Mouse (Mus musculus): ENCODE measurements at regions not wholly inside any gene's neighbourhood (a gene's known extent, or its start where the extent isn't known, plus 50 kb on each side); places are given as distances from the start of the nearest gene placed in this dataset.

DNA sequence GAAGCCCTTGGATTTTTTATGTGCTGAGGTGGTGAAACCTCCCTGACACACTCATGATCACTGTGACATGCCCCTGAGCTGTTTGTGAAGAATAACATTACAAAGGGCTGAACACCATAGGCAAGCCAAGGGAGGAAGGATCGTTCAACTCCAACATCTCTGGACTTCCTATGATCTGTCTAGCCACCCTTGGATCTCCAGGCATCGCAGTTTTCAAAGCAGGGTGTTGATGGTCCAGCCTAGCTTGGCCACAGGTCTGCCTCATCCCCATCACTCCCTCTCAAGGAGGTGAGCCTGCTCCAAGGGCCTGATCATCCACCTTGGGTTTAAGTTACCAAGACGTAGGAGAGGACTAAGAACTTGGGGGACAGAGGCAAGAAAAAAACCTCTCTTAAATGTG, 268.5 kb downstream of the Cxcl12 start:
- no peaks in the 10 kb centered on the region for H3K36me3 ChIP-seq (ENCODE audit: control insufficient read depth, insufficient read depth)
- no peak overlapping the region for H3K4me3 ChIP-seq (ENCODE audit: low read depth, low read length)
- TF ChIP-seq CTCF (IDR thresholded peaks at IDR 0.05; ENCODE audit: low read depth): no peak
- no peaks in the 10 kb centered on the region for H3K27me3 ChIP-seq (replicated peaks; ENCODE audit: control insufficient read depth, insufficient read depth, low read length)
- no peak overlapping the region for H3K9ac ChIP-seq (ENCODE audit: low read depth, low read length)
- H3K9me3 ChIP-seq (ENCODE audit: control insufficient read depth): no peaks in the 10 kb centered on the region
- H3K4me2 ChIP-seq (replicated peaks; ENCODE audit: low read depth): no peak overlapping the region
- 86% methylated on average over 3 of the region's 3 CpGs for WGBS
- no peak for ATAC-seq
- no peaks in the 10 kb centered on the region for H3K4me1 ChIP-seq (replicated peaks; ENCODE audit: control insufficient read depth, insufficient read depth, low read length)
- no peak overlapping the region for H3K27ac ChIP-seq (ENCODE audit: low read depth, low read length)

DNA sequence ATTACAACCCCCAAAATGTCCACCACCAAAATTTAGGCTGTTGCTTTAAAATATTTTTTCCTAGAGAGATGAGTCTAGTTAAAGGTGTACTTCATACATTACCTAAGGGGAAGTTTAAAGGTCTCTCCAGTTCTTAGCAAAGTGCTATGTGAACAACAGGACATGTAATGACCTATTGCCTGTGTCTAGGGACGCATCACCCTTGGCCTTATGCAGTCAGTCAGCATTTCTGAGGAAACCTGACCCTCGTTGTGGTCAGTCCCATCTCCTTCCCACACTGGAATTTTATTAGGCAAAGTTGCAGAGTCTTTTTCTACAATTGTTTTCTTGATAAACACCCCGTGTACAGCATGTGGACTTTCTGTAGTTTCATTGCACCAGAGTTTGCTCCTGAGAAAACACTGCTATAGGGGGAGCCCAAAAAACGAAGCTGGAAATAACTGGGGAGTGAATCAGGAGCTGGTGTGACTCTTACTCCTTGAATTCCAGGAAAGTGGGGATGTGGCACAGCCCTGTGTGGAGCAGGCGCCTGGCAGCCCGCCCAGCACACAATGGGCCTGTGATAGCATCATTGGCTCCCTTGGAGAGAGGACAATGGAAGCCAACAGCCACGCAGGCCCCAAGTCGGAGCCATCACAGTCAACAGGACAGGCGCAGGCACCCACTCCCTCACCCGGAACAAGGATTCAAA, 269.2 kb downstream of the Cxcl12 start:
- Histone ChIP-seq H3K4me3 (ENCODE audit: low read depth, low read length) (no peak overlapping the region), H3K36me3 (ENCODE audit: control insufficient read depth, insufficient read depth) (no peaks in the 10 kb centered on the region), H3K9me3 (ENCODE audit: control insufficient read depth) (no peaks in the 10 kb centered on the region), H3K4me1 (replicated peaks; ENCODE audit: control insufficient read depth, insufficient read depth, low read length) (no peaks in the 10 kb centered on the region), H3K27ac (ENCODE audit: low read depth, low read length) (no peak overlapping the region), H3K9ac (ENCODE audit: low read depth, low read length) (no peak overlapping the region), H3K4me2 (replicated peaks; ENCODE audit: low read depth) (no peak overlapping the region), H3K27me3 (replicated peaks; ENCODE audit: control insufficient read depth, insufficient read depth, low read length) (no peaks in the 10 kb centered on the region)
- no peak for TF ChIP-seq CTCF (IDR thresholded peaks at IDR 0.05; ENCODE audit: low read depth)
- WGBS: 70% methylated on average over 10 of the region's 10 CpGs
- no peak for ATAC-seq

- H3K27me3 ChIP-seq (replicated peaks; ENCODE audit: control insufficient read depth, insufficient read depth, low read length): no peaks in the 10 kb centered on the region
- H3K36me3 ChIP-seq (ENCODE audit: control insufficient read depth, insufficient read depth): no peaks in the 10 kb centered on the region
- H3K4me2 ChIP-seq (replicated peaks; ENCODE audit: low read depth): no peak overlapping the region
- H3K4me3 ChIP-seq (ENCODE audit: low read depth, low read length): no peak overlapping the region
- no peak overlapping the region for H3K27ac ChIP-seq (ENCODE audit: low read depth, low read length)
- 73% methylated on average over 3 of the region's 3 CpGs for WGBS
- H3K9me3 ChIP-seq (ENCODE audit: control insufficient read depth): no peaks in the 10 kb centered on the region
- H3K4me1 ChIP-seq (replicated peaks; ENCODE audit: control insufficient read depth, insufficient read depth, low read length): no peaks in the 10 kb centered on the region
- no peak for ATAC-seq
- TF ChIP-seq CTCF (IDR thresholded peaks at IDR 0.05; ENCODE audit: low read depth): no peak
- H3K9ac ChIP-seq (ENCODE audit: low read depth, low read length): no peak overlapping the region
These were observed 280.3 kb downstream of the Cxcl12 start for GRCm38 (mm10) chr6:117448652-117449051.

DNA sequence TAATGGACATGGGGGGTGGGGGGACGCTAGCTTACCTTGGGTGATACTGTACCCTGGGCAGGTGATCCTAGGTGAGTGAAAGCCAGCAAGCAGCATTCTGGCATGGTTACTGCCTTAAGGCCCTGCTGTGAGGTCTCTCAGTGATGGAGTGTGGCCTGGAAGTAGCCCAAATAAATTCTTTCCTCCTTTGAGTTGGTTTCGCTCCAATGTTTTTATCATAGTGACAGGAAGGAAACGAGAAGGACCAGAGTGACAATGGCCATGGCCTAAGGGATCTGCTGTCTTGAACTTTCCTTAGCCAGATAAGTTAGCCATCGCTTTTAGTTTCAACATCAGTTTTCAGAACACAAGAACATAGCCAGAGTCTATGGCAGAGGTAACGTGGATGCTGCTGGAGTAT, 282.7 kb downstream of the Cxcl12 start:
- no peak overlapping the region for H3K9ac ChIP-seq (ENCODE audit: low read depth, low read length)
- no peak overlapping the region for H3K4me2 ChIP-seq (replicated peaks; ENCODE audit: low read depth)
- no peak for TF ChIP-seq CTCF (IDR thresholded peaks at IDR 0.05; ENCODE audit: low read depth)
- H3K36me3 ChIP-seq (ENCODE audit: control insufficient read depth, insufficient read depth): no peaks in the 10 kb centered on the region
- 75% methylated on average over 5 of the region's 5 CpGs for WGBS
- H3K4me3 ChIP-seq (ENCODE audit: low read depth, low read length): no peak overlapping the region
- no peak overlapping the region for H3K27ac ChIP-seq (ENCODE audit: low read depth, low read length)
- no peak for ATAC-seq
- H3K9me3 ChIP-seq (ENCODE audit: control insufficient read depth): no peaks in the 10 kb centered on the region
- H3K27me3 ChIP-seq (replicated peaks; ENCODE audit: control insufficient read depth, insufficient read depth, low read length): no peaks in the 10 kb centered on the region
- no peaks in the 10 kb centered on the region for H3K4me1 ChIP-seq (replicated peaks; ENCODE audit: control insufficient read depth, insufficient read depth, low read length)

DNA sequence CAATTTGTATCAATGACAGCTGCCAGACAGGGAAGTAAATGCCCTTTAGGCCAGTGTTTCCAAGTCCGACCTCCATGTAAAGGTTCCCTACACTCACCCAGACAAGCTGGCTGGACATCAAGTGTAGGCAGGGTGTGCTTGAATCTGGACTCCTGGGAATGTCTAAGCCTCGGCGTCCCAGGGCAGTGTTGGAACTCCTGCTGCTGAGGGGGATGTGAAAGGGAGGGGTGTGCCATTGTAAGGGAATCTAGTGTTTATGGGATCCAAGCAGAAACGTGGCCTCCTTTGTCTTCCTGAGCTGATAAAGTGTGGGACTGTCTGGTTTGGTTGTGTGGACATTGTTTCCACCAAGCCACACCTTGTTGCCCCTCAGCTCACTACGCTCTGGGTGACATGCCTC, 291.9 kb downstream of the Cxcl12 start:
- Histone ChIP-seq H3K9me3 (ENCODE audit: control insufficient read depth) (no peaks in the 10 kb centered on the region), H3K27ac (ENCODE audit: low read depth, low read length) (no peak overlapping the region), H3K4me1 (replicated peaks; ENCODE audit: control insufficient read depth, insufficient read depth, low read length) (no peaks in the 10 kb centered on the region), H3K4me3 (ENCODE audit: low read depth, low read length) (no peak overlapping the region), H3K4me2 (replicated peaks; ENCODE audit: low read depth) (no peak overlapping the region), H3K36me3 (ENCODE audit: control insufficient read depth, insufficient read depth) (no peaks in the 10 kb centered on the region), H3K9ac (ENCODE audit: low read depth, low read length) (no peak overlapping the region), H3K27me3 (replicated peaks; ENCODE audit: control insufficient read depth, insufficient read depth, low read length) (no peaks in the 10 kb centered on the region)
- TF ChIP-seq CTCF (IDR thresholded peaks at IDR 0.05; ENCODE audit: low read depth): no peak
- 54% methylated on average over 5 of the region's 5 CpGs for WGBS
- no peak for ATAC-seq

DNA sequence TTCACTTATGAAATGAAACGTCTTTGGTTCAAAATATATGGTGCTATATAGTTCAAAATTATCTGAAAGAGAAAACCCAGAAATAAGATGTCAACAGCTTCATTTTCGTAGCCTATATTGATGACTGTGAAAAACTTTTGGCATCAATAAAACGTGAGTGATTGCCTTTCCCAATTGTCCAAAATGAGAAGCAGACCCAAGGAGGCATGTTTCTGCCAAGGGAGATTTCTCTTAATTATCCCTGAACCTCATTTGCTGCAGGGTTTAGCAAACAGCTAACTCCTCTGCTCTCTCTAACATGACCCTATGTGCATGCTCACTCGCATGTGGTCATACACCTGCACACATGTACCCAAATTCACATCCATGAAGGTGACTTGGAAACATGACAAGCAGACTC, 296.8 kb downstream of the Cxcl12 start:
- no peak for ATAC-seq
- no peak overlapping the region for H3K27ac ChIP-seq (ENCODE audit: low read depth, low read length)

More for the DNA sequence above, 296.8 kb downstream of the Cxcl12 start:
- Histone ChIP-seq H3K9ac (ENCODE audit: low read depth, low read length) (no peak overlapping the region), H3K4me3 (ENCODE audit: low read depth, low read length) (no peak overlapping the region), H3K4me2 (replicated peaks; ENCODE audit: low read depth) (no peak overlapping the region), H3K36me3 (ENCODE audit: control insufficient read depth, insufficient read depth) (no peaks in the 10 kb centered on the region), H3K4me1 (replicated peaks; ENCODE audit: control insufficient read depth, insufficient read depth, low read length) (no peaks in the 10 kb centered on the region), H3K27me3 (replicated peaks; ENCODE audit: control insufficient read depth, insufficient read depth, low read length) (no peaks in the 10 kb centered on the region), H3K9me3 (ENCODE audit: control insufficient read depth) (no peaks in the 10 kb centered on the region)
- WGBS: 82% methylated on average over 4 of the region's 4 CpGs
- TF ChIP-seq CTCF (IDR thresholded peaks at IDR 0.05; ENCODE audit: low read depth): no peak
